Comparison of ENCODE assay signal across 8 mouse cellular contexts in genomic region chr9:94669791-94670577, GRCm38 (mm10). TPM values are rescaled to one million over a fixed set of nuclear protein-coding genes. Genes with fewer than 3 reads are reported as not detected.
DNase-seq lines count a peak whose midpoint lies in the region; ATAC-seq and TF ChIP-seq lines count a peak whose summit lies in the region.

Gene Slc9a9, plus strand, starts transcription at chr9:94669909.

- H3K9me3 ChIP-seq in embryonic facial prominence, embryonic 13.5 days: no peaks in the 10 kb centered on the region
- H3K9me3 ChIP-seq in heart, embryonic 11.5 days (replicated peaks; ENCODE audit: control insufficient read depth, low read length): no peaks in the 10 kb centered on the region
- no peaks in the 10 kb centered on the region for H3K9me3 ChIP-seq in liver, embryonic 14.5 days (ENCODE audit: control insufficient read depth, low read length)

- no peaks in the 10 kb centered on the region for H3K27me3 ChIP-seq in embryonic facial prominence, embryonic 13.5 days
- no peaks in the 10 kb centered on the region for H3K27me3 ChIP-seq in heart, embryonic 11.5 days (ENCODE audit: control insufficient read depth, insufficient read depth, low read length)
- no peaks in the 10 kb centered on the region for H3K27me3 ChIP-seq in liver, embryonic 14.5 days (ENCODE audit: control insufficient read depth, insufficient read depth, low read length)

- H3K9ac ChIP-seq in embryonic facial prominence, embryonic 13.5 days: peak within 1 kb of the TSS; percentile 68
- peak within 1 kb of the TSS; percentile 54 for H3K9ac ChIP-seq in heart, embryonic 11.5 days (ENCODE audit: low read depth, low read length)
- peak within 1 kb of the TSS; percentile 53 for H3K9ac ChIP-seq in liver, embryonic 14.5 days (replicated peaks)

- H3K27ac ChIP-seq in embryonic facial prominence, embryonic 13.5 days: 0 out of 2 replicates have a peak within 1 kb of the TSS, but pooled peaks have one; percentile 22
- H3K27ac ChIP-seq in heart, embryonic 11.5 days (ENCODE audit: low read depth, low read length): peak within 1 kb of the TSS; percentile 22; the same call in 1 of the 2 replicates
- no peak within 1 kb of the TSS for H3K27ac ChIP-seq in liver, embryonic 14.5 days

- H3K4me3 ChIP-seq in embryonic facial prominence, embryonic 13.5 days: peak within 1 kb of the TSS; percentile 58
- H3K4me3 ChIP-seq in heart, embryonic 11.5 days (ENCODE audit: low read depth, low read length): peak within 1 kb of the TSS; percentile 54
- H3K4me3 ChIP-seq in liver, embryonic 14.5 days (ENCODE audit: insufficient read depth in 1 of 2, low read depth in 2 of 2, low read length in 2 of 2): peak within 1 kb of the TSS; percentile 54 to 77

- H3K4me2 ChIP-seq in embryonic facial prominence, embryonic 13.5 days: peak within 1 kb of the TSS; percentile 89
- peak within 1 kb of the TSS; percentile 88 for H3K4me2 ChIP-seq in heart, embryonic 11.5 days
- peak within 1 kb of the TSS; percentile 69 for H3K4me2 ChIP-seq in liver, embryonic 14.5 days (ENCODE audit: low read depth)

- ATAC-seq in embryonic facial prominence, embryonic 13.5 days (ENCODE audit: insufficient number of reproducible peaks, insufficient read depth, low FRiP score, low TSS enrichment, low read depth): 0 out of 2 replicates have a peak, but pooled peaks have one; percentile 20
- 0 out of 2 replicates have a peak, but pooled peaks have one; percentile 49 for ATAC-seq in heart, embryonic 11.5 days (replicated peaks; ENCODE audit: insufficient number of reproducible peaks, low FRiP score, low TSS enrichment)
- peak; percentile 50; the same call in 1 of the 2 replicates for ATAC-seq in liver, embryonic 14.5 days (ENCODE audit: insufficient read depth)

- peak; percentile 33 to 44 for DNase-seq in B cell, adult 2 months
- peak; percentile 20 for DNase-seq in adrenal gland, postnatal 10 days
- DNase-seq in kidney, postnatal 14 days: peak; percentile 14
- DNase-seq in liver, embryonic 14.5 days (ENCODE audit: low read depth in 3 of 3, low spot score in 3 of 3): no peak
- DNase-seq in naive thymus-derived CD4-positive, alpha-beta T cell, adult 2 months (ENCODE audit: low read depth): peak; percentile 64
- peak; percentile 72 for DNase-seq in thymus, postnatal 14 days

- 1% methylated on average over 23 of the region's 23 CpGs for WGBS in embryonic facial prominence, embryonic 13.5 days
- WGBS in heart, embryonic 11.5 days (ENCODE audit: insufficient replicate concordance): 3% methylated on average over 23 of the region's 23 CpGs
- WGBS in liver, embryonic 14.5 days (ENCODE audit: insufficient replicate concordance): 2% methylated on average over 23 of the region's 23 CpGs

- H3K4me1 ChIP-seq in embryonic facial prominence, embryonic 13.5 days: peaks cover 16% of the 10 kb centered on the region
- 0 out of 2 replicates have a peak, but pooled peaks cover 2% of the 10 kb centered on the region for H3K4me1 ChIP-seq in heart, embryonic 11.5 days (ENCODE audit: control insufficient read depth, insufficient read depth, low read length)
- peaks cover 0 to 6% of the 10 kb centered on the region in 2 experiments; a peak in 2 of 4 replicates for H3K4me1 ChIP-seq in liver, embryonic 14.5 days (replicated peaks; ENCODE audit: control insufficient read depth in 2 of 2, insufficient read depth in 2 of 2, low read length in 1 of 2)

- H3K36me3 ChIP-seq in embryonic facial prominence, embryonic 13.5 days: no peaks in the 10 kb centered on the region
- H3K36me3 ChIP-seq in heart, embryonic 11.5 days (ENCODE audit: control insufficient read depth, insufficient read depth, low read length): no peaks in the 10 kb centered on the region
- no peaks in the 10 kb centered on the region for H3K36me3 ChIP-seq in liver, embryonic 14.5 days (replicated peaks; ENCODE audit: control insufficient read depth, insufficient read depth, low read depth)

- TF ChIP-seq EP300 in liver, embryonic 14.5 days (IDR thresholded peaks at IDR 0.05; ENCODE audit: low read depth): no peak

- TF ChIP-seq CTCF in liver, embryonic 14.5 days (IDR thresholded peaks at IDR 0.05; ENCODE audit: low read depth): no peak

RNA-seq across cellular contexts. Expression of gene Slc9a9, which starts in this region (rescaled TPM):
- total RNA-seq in adrenal gland, postnatal 10 days (2021): 1 to 10 TPM; 3.2 to 4.3 TPM
- polyA plus RNA-seq in embryonic facial prominence, embryonic 13.5 days (2015; fragmentation: Nextera tagmentation; extraction: Ambion mirVana): 4.6 and 5.2 TPM in 2 replicates
- polyA plus RNA-seq in heart, embryonic 11.5 days (2014; fragmentation: Nextera tagmentation; extraction: Ambion mirVana): 4.1 and 4.4 TPM in 2 replicates
- 0.90 and 1.1 TPM in 2 replicates for polyA plus RNA-seq in liver, embryonic 14.5 days (2012; rRNA removed)
- 1.3 and 1.6 TPM in 2 replicates for polyA plus RNA-seq in liver, embryonic 14.5 days (2014; fragmentation: Nextera tagmentation; extraction: Ambion mirVana)

Comparison
In these comparisons a context has a peak if more than half of its experiments do, and no peak if none do; other contexts are left out.
1. DNase-seq: peak in B cell, adult 2 months (2 of 2), adrenal gland, postnatal 10 days (single experiment), kidney, postnatal 14 days (single experiment), naive thymus-derived CD4-positive, alpha-beta T cell, adult 2 months (single experiment) and thymus, postnatal 14 days (single experiment); none in liver, embryonic 14.5 days (0 of 3).
2. Peak in every context shown above with its lines, with median percentiles within 50 percentile points of each other: ATAC-seq, H3K4me2 ChIP-seq, H3K4me3 ChIP-seq and H3K9ac ChIP-seq.